Mouse (Mus musculus): ENCODE results near the gene Adamts9. TPM values are rescaled to one million over a fixed set of nuclear protein-coding genes. Genes with fewer than 3 reads are reported as not detected.
A peak's percentile ranks its signal among the peaks of the same experiment; 100 is the strongest.

The Adamts9 gene
- total RNA-seq, 1 experiment from 2014 or later, result not detected

DNA sequence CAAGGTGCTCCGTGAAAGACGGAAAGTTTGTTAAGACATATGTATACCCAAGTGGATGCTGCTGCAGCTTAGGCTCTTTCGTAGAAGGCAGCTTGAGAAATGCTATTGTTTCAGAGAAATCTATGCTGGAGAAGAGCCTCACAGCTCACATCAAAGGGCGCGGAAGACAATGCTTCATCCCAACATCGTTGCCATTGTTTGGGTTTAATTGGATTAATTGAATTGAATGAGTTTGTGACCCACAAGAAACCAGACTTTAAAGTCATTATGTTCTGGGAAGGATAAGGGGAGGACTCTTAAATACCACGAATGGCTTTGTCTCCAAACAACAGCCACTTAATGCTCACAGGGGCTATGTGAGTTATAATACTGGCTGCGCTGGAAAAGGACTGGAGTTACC is 125.6 kb downstream of the Adamts9 start:
- no peak for ATAC-seq (replicated peaks; ENCODE audit: low read depth, poor library complexity, severe bottlenecking)

- no peak for ATAC-seq (replicated peaks; ENCODE audit: low read depth, poor library complexity, severe bottlenecking)
These were observed 127.0 kb downstream of the Adamts9 start, which contains the start of gene A730049H05Rik for GRCm38 (mm10) chr6:92816311-92816751. Gene A730049H05Rik (plus strand): TSS chr6:92816478.

DNA sequence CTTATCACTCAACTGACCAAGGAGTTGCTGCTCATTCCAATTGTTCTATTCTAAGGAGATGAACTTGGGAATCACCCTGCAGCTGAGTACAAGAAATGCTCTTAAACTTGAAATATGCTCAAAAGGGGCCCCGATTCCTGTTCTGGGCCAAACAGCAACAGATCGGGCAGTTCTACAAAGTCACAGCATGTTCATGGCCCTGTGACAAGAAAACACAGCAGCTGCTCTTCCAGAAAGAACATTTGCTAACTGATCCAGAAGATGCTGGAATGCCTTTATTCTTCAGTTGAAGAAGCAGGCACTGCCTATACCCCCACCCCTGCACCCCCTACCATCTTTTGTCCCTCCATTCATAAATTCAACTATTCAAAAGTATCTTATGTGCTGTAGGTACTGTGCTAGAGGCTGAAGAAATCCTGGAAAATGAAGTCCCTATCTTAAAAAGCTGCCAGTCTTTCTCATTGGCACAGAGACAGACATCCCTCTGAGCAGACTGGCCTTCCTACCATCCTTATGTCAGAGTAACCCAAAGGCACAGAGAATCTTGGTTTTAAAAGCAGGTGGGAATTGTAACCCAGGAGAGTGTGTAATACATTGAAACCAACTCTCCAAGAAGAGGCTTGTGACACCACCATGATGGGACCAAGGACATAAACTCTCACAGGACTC is 130.5 kb downstream of the Adamts9 start:
- no peak for ATAC-seq (replicated peaks; ENCODE audit: low read depth, poor library complexity, severe bottlenecking)

DNA sequence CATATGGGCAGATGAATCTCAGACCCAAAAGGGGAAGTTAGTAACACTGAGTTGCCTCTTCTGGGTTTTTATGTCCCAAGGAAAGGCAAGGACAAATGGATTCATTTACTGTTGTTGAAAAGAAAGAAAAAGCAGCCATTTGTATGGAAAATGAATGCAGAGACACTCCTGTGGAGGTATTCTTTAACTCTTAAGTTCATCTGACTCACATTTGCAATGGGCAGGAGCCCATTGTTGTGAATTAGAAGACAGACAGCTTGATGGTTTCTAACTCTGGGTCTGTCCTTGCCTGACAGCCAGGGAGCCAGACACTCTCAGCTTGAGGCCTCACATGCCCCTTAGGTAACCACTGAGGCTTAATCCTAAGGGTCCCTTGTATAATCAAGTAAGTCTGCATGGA is 131.7 kb downstream of the Adamts9 start:
- ATAC-seq (replicated peaks; ENCODE audit: low read depth, poor library complexity, severe bottlenecking), result no peak

- ATAC-seq (replicated peaks; ENCODE audit: low read depth, poor library complexity, severe bottlenecking), result no peak
These were observed 132.7 kb downstream of the Adamts9 start for GRCm38 (mm10) chr6:92810628-92811027.

GRCm38 (mm10) chr6:92809818-92810217 is 133.5 kb downstream of the Adamts9 start:
- no peak for ATAC-seq (replicated peaks; ENCODE audit: low read depth, poor library complexity, severe bottlenecking)

DNA sequence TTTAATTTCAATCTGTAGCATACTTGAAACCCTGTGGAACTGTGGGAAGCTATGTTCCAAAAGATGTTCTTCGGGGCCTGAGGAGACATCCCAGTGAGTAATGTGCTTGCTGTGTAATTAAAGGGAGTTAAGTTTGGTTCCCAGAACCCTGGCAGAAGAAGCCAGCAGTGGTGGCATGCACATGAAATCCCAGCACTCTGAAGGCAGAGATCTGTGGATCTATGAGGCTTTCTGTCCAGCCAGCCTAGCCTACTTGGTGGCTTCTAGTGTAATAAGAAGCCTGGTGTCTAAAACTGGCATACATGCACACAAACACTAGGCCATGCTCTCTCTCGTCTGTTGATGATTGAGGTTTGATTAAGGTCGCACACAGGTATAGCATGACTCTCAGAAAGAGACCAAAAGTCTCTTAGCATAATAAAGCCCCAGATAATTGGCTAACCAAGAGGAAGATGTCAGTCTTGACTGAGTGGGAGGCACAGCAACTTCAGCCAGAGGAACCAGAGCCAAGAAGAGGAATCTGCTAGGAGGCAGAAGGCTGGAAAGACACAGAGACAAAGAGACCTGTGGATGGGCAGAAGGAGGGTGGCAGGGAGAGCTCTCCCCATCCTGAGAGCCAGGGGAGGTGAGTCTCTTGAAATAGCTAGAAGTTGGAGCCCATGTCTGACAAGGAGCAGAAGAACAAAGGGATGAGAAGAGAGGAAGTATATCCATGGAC is 138.9 kb downstream of the Adamts9 start:
- ATAC-seq (replicated peaks; ENCODE audit: low read depth, poor library complexity, severe bottlenecking), result no peak

- ATAC-seq (replicated peaks; ENCODE audit: low read depth, poor library complexity, severe bottlenecking), result no peak
These were observed 140.1 kb downstream of the Adamts9 start for GRCm38 (mm10) chr6:92803213-92803612.

- no peak for ATAC-seq (replicated peaks; ENCODE audit: low read depth, poor library complexity, severe bottlenecking)
These were observed 140.9 kb downstream of the Adamts9 start for GRCm38 (mm10) chr6:92802421-92802820.

DNA sequence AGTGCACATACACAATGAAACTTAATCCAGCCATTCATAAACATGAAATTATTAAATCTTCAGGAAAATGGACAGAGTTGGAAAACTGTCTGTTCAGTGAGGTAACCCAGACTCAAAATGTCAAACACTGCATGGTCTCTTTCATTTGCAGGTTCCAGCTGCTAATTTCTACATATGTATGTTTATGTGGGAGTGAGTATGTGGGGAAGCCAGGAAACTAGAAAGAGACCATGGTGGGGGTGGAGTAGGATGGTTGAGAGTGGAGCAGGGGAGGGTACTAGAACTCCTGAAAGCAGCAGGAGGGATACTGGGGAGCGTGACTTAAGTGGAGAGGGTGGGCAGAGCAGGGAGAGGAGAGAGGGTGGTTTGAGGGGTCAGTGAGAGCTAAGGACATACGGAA is 141.8 kb downstream of the Adamts9 start:
- no peak for ATAC-seq (replicated peaks; ENCODE audit: low read depth, poor library complexity, severe bottlenecking)

DNA sequence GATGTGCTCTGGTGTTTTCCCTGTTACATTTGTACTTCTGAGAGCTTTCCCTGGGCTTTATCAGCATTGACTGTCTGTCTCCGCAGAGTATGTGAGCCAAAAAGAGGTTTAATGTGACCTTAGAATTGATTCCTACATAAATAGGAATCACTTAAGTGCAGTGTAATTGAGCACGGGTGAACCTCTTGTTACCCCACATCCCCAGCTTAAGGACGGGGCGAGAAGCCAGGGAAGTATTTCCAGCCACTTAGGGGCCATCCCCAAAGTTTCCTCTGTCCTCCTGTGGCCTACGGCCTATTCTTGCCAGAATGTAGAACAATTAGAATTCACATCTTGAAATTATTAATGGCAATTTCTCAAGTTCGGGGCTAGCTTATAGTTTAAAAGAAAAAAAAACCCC is 149.5 kb downstream of the Adamts9 start:
- no peak for ATAC-seq (replicated peaks; ENCODE audit: low read depth, poor library complexity, severe bottlenecking)

DNA sequence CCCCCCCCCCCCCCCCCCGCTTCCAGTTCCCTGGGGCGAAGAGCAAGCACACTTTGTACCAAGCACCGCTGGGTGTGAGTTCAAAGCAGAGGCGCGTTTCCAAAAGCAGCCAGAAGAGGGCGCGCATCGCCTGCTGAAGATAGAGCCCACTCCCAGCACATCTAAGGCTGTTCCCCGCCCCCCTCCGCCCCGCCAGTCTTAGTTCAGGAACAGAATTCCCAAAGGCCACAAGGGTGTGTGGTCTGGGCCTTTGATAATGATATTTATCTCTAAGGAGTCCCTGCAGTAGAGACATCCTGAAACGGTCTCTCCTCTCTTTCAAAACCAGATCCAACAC is 155.9 kb downstream of the Adamts9 start:
- peak; percentile 69 for ATAC-seq (replicated peaks; ENCODE audit: low read depth, poor library complexity, severe bottlenecking)

DNA sequence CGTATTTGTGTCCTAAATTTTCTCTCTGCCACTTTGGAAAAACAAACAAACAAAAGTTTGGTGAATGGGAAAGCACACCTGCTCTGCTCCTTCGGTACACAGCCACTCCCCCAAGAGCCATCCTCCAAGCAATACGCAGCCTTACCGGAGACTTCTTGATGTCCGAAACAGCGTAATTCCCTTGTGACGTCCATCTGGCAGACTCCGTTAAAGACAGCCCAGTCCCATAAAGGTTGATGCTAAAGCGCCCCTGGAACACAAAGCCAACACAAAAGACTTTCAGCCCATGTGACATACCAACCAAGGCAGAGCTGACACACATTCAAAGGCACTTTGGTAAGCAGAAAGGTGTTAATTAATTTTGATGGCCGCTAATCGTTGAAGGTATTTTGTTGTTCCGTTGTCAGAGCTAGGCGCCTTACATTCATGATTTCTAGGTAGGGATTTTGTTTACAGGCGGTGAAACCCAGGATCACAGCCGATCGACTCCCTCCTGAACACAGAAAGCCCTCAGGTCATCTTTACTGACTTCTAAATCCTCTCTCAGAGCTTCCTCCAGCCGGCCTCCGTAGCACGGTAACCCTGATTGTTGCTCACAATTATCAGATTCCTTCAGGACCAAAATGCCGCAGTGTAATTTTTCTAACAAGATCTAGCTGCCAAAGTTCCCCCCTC is 156.5 kb downstream of the Adamts9 start:
- ATAC-seq (replicated peaks; ENCODE audit: low read depth, poor library complexity, severe bottlenecking), result no peak

DNA sequence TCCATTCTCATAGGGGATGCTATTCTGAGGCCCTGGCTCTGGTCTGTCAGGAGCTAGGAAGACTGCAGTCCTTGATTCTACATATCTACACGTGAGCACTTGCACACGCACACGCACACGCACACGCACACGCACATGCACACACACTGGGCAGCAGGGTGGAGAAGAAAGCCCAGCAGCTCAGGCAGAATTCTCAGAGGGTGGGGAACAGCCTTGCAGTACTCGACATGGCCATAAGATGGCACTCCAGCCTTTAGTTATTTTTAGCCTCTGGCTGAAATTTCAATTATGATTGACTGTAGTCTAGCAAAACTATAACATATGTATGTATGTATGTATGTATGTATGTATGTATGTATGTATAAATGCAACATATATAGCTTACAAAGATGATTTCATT is 158.5 kb downstream of the Adamts9 start:
- ATAC-seq (replicated peaks; ENCODE audit: low read depth, poor library complexity, severe bottlenecking), result peak; percentile 85

DNA sequence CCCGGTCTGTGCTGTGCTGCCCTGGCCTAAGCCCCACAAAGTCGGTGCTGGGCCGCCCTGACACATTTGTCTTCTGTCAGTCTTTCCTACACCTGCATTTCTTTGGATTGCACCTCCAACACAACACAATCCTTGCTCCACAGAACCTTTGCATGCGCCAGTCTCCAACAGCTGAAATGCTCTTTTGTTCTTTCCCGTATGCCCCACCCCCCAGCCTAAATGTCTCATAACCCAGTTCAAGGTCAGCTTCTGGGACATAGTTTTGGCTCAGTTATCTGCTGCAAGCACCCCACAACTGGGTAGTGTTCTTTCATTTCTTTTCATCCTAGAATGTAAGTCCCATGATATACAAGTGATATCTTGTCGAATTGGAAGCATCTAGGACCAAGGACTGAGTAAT is 161.8 kb downstream of the Adamts9 start:
- ATAC-seq (replicated peaks; ENCODE audit: low read depth, poor library complexity, severe bottlenecking), result no peak

DNA sequence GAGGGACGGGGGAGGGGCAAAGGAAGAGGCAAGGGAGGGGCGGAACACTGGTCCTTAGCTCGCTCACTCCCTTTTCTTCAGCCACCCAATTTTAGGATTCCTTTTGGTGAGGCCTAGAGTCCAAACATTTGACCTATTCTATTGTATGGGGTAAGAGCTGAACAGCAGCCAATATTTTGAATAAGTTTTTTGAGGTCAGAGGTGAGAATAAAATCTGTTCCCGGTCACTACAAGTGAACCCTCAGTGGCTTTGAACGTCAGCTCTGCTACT is 163.4 kb downstream of the Adamts9 start:
- no peak for ATAC-seq (replicated peaks; ENCODE audit: low read depth, poor library complexity, severe bottlenecking)

GRCm38 (mm10) chr6:92779140-92779934 is 164.0 kb downstream of the Adamts9 start:
- no peak for ATAC-seq (replicated peaks; ENCODE audit: low read depth, poor library complexity, severe bottlenecking)

DNA sequence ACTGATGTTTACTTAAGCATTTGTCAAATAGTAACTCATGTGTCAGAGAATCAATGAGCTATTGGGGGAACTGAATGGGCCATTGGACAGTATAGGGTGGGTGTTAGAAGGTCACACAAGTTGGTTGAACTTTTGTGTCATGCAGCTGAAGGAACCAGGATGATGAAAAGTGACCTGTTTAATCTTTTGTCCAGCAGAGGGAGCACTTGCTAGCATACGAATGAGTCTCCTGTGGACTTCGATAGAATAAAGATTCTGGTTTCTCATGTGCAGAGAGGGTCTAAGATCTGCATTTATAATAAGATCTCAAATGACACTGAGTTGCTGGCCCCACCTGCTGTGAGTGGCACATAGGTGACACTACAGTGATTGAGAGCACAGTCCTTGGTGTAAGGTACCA is 166.9 kb downstream of the Adamts9 start:
- 0 out of 2 replicates have a peak, but pooled peaks have one; percentile 60 for ATAC-seq (replicated peaks; ENCODE audit: low read depth, poor library complexity, severe bottlenecking)

GRCm38 (mm10) chr6:92762372-92762771 is 180.9 kb downstream of the Adamts9 start:
- ATAC-seq (replicated peaks; ENCODE audit: low read depth, poor library complexity, severe bottlenecking), result no peak

GRCm38 (mm10) chr6:92759616-92760015 is 183.7 kb downstream of the Adamts9 start:
- ATAC-seq (replicated peaks; ENCODE audit: low read depth, poor library complexity, severe bottlenecking), result no peak

DNA sequence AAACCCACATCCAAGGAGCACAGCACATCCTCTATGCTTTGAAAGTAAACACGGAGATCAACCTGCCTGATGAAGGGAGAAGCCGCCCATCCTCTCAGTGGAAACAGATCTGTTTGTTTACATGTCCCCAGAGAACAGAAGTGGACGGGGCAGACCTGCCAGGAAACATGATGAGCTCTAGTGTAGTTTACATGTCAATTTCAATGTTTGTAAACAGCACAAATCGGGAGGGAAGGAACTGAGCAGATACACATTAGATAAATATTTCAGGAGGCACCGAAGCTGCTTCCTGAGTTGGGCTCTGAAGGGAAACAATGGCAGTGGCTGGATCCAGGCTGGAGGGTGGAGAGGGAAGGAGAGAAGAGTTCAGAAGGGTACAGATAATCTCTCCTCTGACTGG is 187.5 kb downstream of the Adamts9 start:
- no peak for ATAC-seq (replicated peaks; ENCODE audit: low read depth, poor library complexity, severe bottlenecking)
